Mouse (Mus musculus): ENCODE results near the gene Ugdh.

The Ugdh gene

DNA sequence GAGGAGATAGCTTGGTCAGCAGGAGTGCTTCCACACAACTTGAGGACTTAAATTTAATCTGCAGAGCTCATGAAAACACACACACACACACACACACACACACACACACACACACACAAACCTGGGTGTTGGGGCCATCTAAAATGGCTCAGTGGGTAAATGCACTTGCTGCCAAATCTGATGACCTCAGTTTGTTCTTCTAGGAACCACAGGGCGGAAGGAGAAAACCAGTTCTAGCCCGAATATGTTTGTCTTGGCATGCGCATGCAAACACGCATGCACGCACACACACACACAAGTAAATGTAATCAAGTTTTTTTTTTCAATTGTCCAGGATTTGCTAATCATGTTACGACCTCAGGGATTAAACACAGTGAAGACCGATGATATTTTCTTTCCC lies 64.2 kb downstream of the Ugdh start:
- in situ Hi-C loops (cut with MboI; ENCODE audit: unreplicated experiment in 2 of 2) = no loop called here

DNA sequence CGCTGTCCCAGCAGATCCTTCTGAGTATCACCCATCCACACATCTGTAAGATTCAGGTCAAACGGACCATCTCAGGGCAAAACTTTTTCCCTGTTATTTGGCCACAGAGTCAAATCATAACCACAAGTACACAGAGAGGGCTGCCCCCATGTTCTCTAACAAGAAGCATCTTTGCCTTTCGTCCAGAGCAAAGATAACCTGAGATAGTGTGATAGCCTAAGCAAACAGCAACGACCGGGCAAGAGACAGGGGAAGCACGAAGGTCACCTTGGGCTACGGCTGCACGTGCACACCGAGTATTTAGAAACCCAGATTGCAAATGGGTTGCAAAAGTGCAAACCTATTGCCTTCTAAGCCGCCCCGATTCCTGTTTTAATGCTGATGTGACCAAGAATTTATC lies 67.9 kb downstream of the Ugdh start:
- in situ Hi-C loops (cut with MboI; ENCODE audit: unreplicated experiment in 2 of 2) = no loop called here
